Mouse (Mus musculus) thymus, adult 2 months (tissue): Measurements from ENCODE around the gene Pou2af1. TPM values are rescaled to one million over a fixed set of nuclear protein-coding genes. Genes with fewer than 3 reads are reported as not detected.

ENCODE experiments used
- DNase-seq: peaks from one replicate; pipeline ENCODE4 v3.0.0; 2021
- H3K27ac ChIP-seq: fragments of 200-500 bp; 2 replicates; pipeline ENCODE4 v1.5.1; 2012; ENCODE audit warnings: low read length, control low read depth; ENCODE audit not compliant: control insufficient read depth, insufficient read depth
- H3K27me3 ChIP-seq: fragments of 200-500 bp; 2 replicates; pipeline ENCODE4 v1.6.1; 2012; ENCODE audit warnings: mild to moderate bottlenecking, low read length, moderate library complexity, mixed read lengths; ENCODE audit not compliant: control insufficient read depth, insufficient read depth
- H3K36me3 ChIP-seq: fragments of 200-500 bp; 2 replicates; pipeline ENCODE4 v1.6.1; 2012; ENCODE audit warnings: mild to moderate bottlenecking, low read length, moderate library complexity; ENCODE audit not compliant: control insufficient read depth, insufficient read depth
- H3K4me1 ChIP-seq: fragments of 200-500 bp; replicated peaks from 2 replicates; pipeline ENCODE4 v1.6.1; 2012; ENCODE audit warnings: low read length; ENCODE audit not compliant: control insufficient read depth, insufficient read depth
- H3K4me3 ChIP-seq: fragments of 200-500 bp; 2 replicates; pipeline ENCODE4 v1.5.1; 2012; ENCODE audit warnings: mild to moderate bottlenecking, low read length, control low read depth, moderate library complexity; ENCODE audit not compliant: control insufficient read depth, insufficient read depth
- CTCF ChIP-seq: fragments of 200-500 bp; IDR thresholded peaks from 2 replicates; pipeline ENCODE4 v1.5.1; 2012; ENCODE audit warnings: mild to moderate bottlenecking, control low read depth, low read length, moderate library complexity, borderline replicate concordance; ENCODE audit not compliant: control insufficient read depth, poor library complexity, insufficient read depth; ENCODE audit errors: extremely low read depth
- POLR2A ChIP-seq: fragments of 200-500 bp; IDR thresholded peaks from 2 replicates; pipeline ENCODE4 v1.6.1; 2012; ENCODE audit warnings: mild to moderate bottlenecking, low read length, control low read depth, moderate library complexity; ENCODE audit not compliant: control insufficient read depth, poor library complexity, insufficient read depth; ENCODE audit errors: extremely low read depth
- WGBS: fragments of 180-500 bp; shearing (Covaris S2); methylation state at CpG from one replicate; pipeline ENCODE4 v1.1.7; 2018; 5-methylcytosine and 5-hydroxymethylcytosine counted together
- polyA plus RNA-seq: library from polyadenylated mRNA; depleted of rRNA; stranded (reverse); fragments of >200 nt; gene quantifications from 2 replicates; pipeline ENCODE4 v1.2.3, GENCODE M21; 2012; rRNA removed

The Pou2af1 gene
- polyA plus RNA-seq, 1 experiment, result 15.0 TPM

- 55% methylated on average over 4 of the region's 4 CpGs for WGBS
- Histone ChIP-seq H3K27me3 (peaks cover 3% of the 10 kb centered on the region; the same call in 1 of the 2 replicates), H3K4me1 (peaks cover 12% of the 10 kb centered on the region), H3K36me3 (no peaks in the 10 kb centered on the region), H3K4me3 (no peak overlapping the region), H3K27ac (no peak overlapping the region)
- DNase-seq, result no peak
- TF ChIP-seq POLR2A, result no peak
- TF ChIP-seq CTCF, result no peak
Observed at GRCm38 (mm10) chr9:51274678-51275077, 61.2 kb downstream of the Pou2af1 start.

GRCm38 (mm10) chr9:51277834-51278498 lies 64.5 kb downstream of the Pou2af1 start:
- Histone ChIP-seq H3K4me3 (peak overlapping the region; percentile 41), H3K27ac (peak overlapping the region; percentile 9; the same call in 1 of the 2 replicates), H3K36me3 (no peaks in the 10 kb centered on the region)

GRCm38 (mm10) chr9:51278500-51279381 lies 65.2 kb downstream of the Pou2af1 start, which contains the start of gene Colca2:
Colca2 (minus strand) TSS chr9:51278569.
- peaks cover 3% of the 10 kb centered on the region; the same call in 1 of the 2 replicates for H3K27me3 ChIP-seq
- peak within 1 kb of the TSS; percentile 41 for H3K4me3 ChIP-seq
- peaks cover 12% of the 10 kb centered on the region for H3K4me1 ChIP-seq
- peak within 1 kb of the TSS; percentile 9; the same call in 1 of the 2 replicates for H3K27ac ChIP-seq
- WGBS, result 15% methylated on average over 53 of the region's 53 CpGs
- peak; percentile 50 for DNase-seq
- TF ChIP-seq CTCF, result peak; percentile 22; the same call in 1 of the 2 replicates
- TF ChIP-seq POLR2A, result no peak
- no peaks in the 10 kb centered on the region for H3K36me3 ChIP-seq

More at GRCm38 (mm10) chr9:51277834-51278498, 64.5 kb downstream of the Pou2af1 start:
- Histone ChIP-seq H3K4me1 (peaks cover 12% of the 10 kb centered on the region), H3K27me3 (peaks cover 3% of the 10 kb centered on the region; the same call in 1 of the 2 replicates)
- TF ChIP-seq POLR2A (no peak), CTCF (no peak)
- DNase-seq, result no peak
- WGBS, result 36% methylated on average over 13 of the region's 13 CpGs

GRCm38 (mm10) chr9:51286079-51286478 lies 72.6 kb downstream of the Pou2af1 start:
- Histone ChIP-seq H3K4me3 (no peak overlapping the region), H3K4me1 (no peaks in the 10 kb centered on the region), H3K36me3 (no peaks in the 10 kb centered on the region), H3K27ac (no peak overlapping the region), H3K27me3 (no peaks in the 10 kb centered on the region)
- no peak for DNase-seq
- 63% methylated on average over 2 of the region's 2 CpGs for WGBS
- TF ChIP-seq CTCF (no peak), POLR2A (no peak)

Other genes with a start within 250 kb of the Pou2af1 start
- gene Sik2, start 204.6 kb upstream of the Pou2af1 start, polyA plus RNA-seq, result 30.5 and 34.6 TPM in 2 replicates
- gene Btg4, start 152.8 kb upstream of the Pou2af1 start, polyA plus RNA-seq, result not detected in 2 replicates
- gene Layn, start 136.6 kb upstream of the Pou2af1 start, polyA plus RNA-seq, result 0.54 and 1.1 TPM in 2 replicates
- gene 4833427G06Rik, start 111.6 kb upstream of the Pou2af1 start, polyA plus RNA-seq, result not detected in 2 replicates
- 0.93 and 1.2 TPM in 2 replicates for gene Gm32742, start 48.2 kb upstream of the Pou2af1 start, polyA plus RNA-seq
- gene Colca2, start 64.9 kb downstream of the Pou2af1 start, polyA plus RNA-seq, result 2.2 and 2.7 TPM in 2 replicates
- 3.7 and 5.1 TPM in 2 replicates for gene 1810046K07Rik, start 115.2 kb downstream of the Pou2af1 start, polyA plus RNA-seq